Mouse (Mus musculus) urinary bladder, postnatal 4 days (tissue): ENCODE results near the gene Smok2a.
"Not testable (repeated sequence)": the region's sequence is repeated elsewhere in the genome, so short reads cannot be mapped to it uniquely, and the experiment has no call there.

Experiments
- DNase-seq, 2 experiments: peaks; one replicate each; pipeline ENCODE4 v3.0.0; 2021 to 2022; ENCODE audit warnings: low spot score in 2 of 2

The Smok2a gene

GRCm38 (mm10) chr17:13214169-13214568 is 6.8 kb upstream of the Smok2a start:
- no peak for DNase-seq

- no peak for DNase-seq
Measured at GRCm38 (mm10) chr17:13215595-13215994, 5.4 kb upstream of the Smok2a start.

- DNase-seq: peak in 1 of 2 experiments; percentile 46
Measured at GRCm38 (mm10) chr17:13221921-13222320, 933 bp downstream of the Smok2a start.

- DNase-seq: not testable (repeated sequence)
Measured at GRCm38 (mm10) chr17:13229957-13230356, 9.0 kb downstream of the Smok2a start, which contains the start of gene Smok2b. Gene Smok2b, plus strand, starts transcription at chr17:13230257.

GRCm38 (mm10) chr17:13239461-13239860 is 18.5 kb downstream of the Smok2a start:
- not testable (repeated sequence) for DNase-seq

- DNase-seq: not testable (repeated sequence)
Measured at GRCm38 (mm10) chr17:13240807-13241727, 20.1 kb downstream of the Smok2a start.

- DNase-seq: not testable (repeated sequence)
Measured at GRCm38 (mm10) chr17:13254786-13255185, 33.8 kb downstream of the Smok2a start.
